Mouse (Mus musculus): ENCODE results near the gene Cd276. TPM values are rescaled to one million over a fixed set of nuclear protein-coding genes. Genes with fewer than 3 reads are reported as not detected.
A peak's percentile ranks its signal among the peaks of the same experiment; 100 is the strongest.

The Cd276 gene
- total and polyA plus RNA-seq, 2 experiments from 2014 or later: 16.5 to 23.1 TPM

DNA sequence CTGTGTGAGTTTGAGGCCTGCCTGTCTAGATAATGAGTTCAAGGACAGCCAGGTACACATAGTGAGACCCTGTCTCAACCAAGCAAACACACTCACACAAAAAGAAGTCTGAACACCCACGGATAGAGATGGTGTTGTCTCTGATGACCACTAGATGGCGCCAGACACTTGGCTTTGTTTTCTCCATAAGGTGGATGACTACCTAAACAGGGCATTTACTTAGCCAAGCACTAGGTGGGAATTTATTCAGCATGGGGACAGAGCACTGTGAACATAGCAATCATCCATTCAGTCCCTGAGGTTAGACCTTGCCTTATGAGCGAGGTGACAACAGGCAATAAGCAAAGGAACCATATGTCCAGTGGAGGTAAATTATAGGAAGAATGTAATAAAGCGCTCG is 15.4 kb downstream of the Cd276 start:
- 49% methylated on average over 5 of the region's 5 CpGs for WGBS
- DNase-seq (ENCODE audit: low spot score) (peak; percentile 88), ATAC-seq (peak; percentile 35; the same call in 1 of the 2 replicates)
- peak; percentile 99 for TF ChIP-seq CTCF (IDR thresholded peaks at IDR 0.05; ENCODE audit: low read depth)
- Histone ChIP-seq H3K9ac (replicated peaks; ENCODE audit: low read length) (no peak overlapping the region), H3K27me3 (ENCODE audit: insufficient read depth, low read length) (no peaks in the 10 kb centered on the region), H3K4me2 (ENCODE audit: low read depth, low read length) (no peak overlapping the region), H3K9me3 (ENCODE audit: low read length) (no peaks in the 10 kb centered on the region), H3K4me1 (ENCODE audit: insufficient read depth, low read length) (0 out of 2 replicates have a peak, but pooled peaks cover 5% of the 10 kb centered on the region), H3K4me3 (ENCODE audit: low read length) (no peak overlapping the region), H3K36me3 (ENCODE audit: insufficient read depth, low read length) (0 out of 2 replicates have a peak, but pooled peaks cover 9% of the 10 kb centered on the region), H3K27ac (no peak overlapping the region)

DNA sequence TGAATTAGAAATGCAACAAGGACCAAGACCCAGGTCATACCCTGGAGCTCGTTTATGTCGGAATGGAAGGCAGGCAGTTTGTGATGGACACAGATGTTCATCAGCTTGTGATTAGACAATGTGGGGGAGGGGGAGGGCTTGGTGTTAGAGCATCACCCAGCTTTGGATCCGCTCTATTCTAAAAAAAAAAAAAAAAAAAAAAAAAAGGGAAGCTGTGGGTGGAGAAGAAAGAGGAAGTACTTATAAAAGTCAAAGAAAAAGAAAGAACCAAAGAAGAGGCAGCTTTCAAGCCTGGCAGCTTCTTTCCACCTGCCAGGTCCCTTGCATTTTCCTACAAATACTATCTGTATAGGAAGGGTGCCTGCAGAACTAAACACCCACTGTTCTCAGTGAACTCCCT is 17.5 kb downstream of the Cd276 start:
- H3K4me2 ChIP-seq (ENCODE audit: low read depth, low read length): no peak overlapping the region
- H3K27me3 ChIP-seq (ENCODE audit: insufficient read depth, low read length): no peaks in the 10 kb centered on the region
- no peak for DNase-seq (ENCODE audit: low spot score)
- WGBS: 79% methylated on average over 3 of the region's 3 CpGs
- no peak overlapping the region for H3K4me3 ChIP-seq (ENCODE audit: low read length)
- no peak for ATAC-seq
- H3K27ac ChIP-seq: no peak overlapping the region
- H3K36me3 ChIP-seq (ENCODE audit: insufficient read depth, low read length): peaks cover 13% of the 10 kb centered on the region; the same call in 1 of the 2 replicates
- no peaks in the 10 kb centered on the region for H3K9me3 ChIP-seq (ENCODE audit: low read length)
- 0 out of 2 replicates have a peak, but pooled peaks cover 5% of the 10 kb centered on the region for H3K4me1 ChIP-seq (ENCODE audit: insufficient read depth, low read length)
- H3K9ac ChIP-seq (replicated peaks; ENCODE audit: low read length): no peak overlapping the region
- no peak for TF ChIP-seq CTCF (IDR thresholded peaks at IDR 0.05; ENCODE audit: low read depth)

- peak; percentile 92 for TF ChIP-seq CTCF (IDR thresholded peaks at IDR 0.05; ENCODE audit: low read depth)
- WGBS: 74% methylated on average over 20 of the region's 20 CpGs
- peak; percentile 46 for ATAC-seq
- Histone ChIP-seq H3K27ac (no peak overlapping the region), H3K9me3 (ENCODE audit: low read length) (no peaks in the 10 kb centered on the region), H3K4me2 (ENCODE audit: low read depth, low read length) (no peak overlapping the region), H3K9ac (replicated peaks; ENCODE audit: low read length) (no peak overlapping the region), H3K4me1 (ENCODE audit: insufficient read depth, low read length) (no peaks in the 10 kb centered on the region), H3K36me3 (ENCODE audit: insufficient read depth, low read length) (peaks cover 13% of the 10 kb centered on the region; the same call in 1 of the 2 replicates), H3K27me3 (ENCODE audit: insufficient read depth, low read length) (no peaks in the 10 kb centered on the region), H3K4me3 (ENCODE audit: low read length) (no peak overlapping the region)
- peak; percentile 76 for DNase-seq (ENCODE audit: low spot score)
Measured at GRCm38 (mm10) chr9:58535447-58536134, 19.6 kb downstream of the Cd276 start.

DNA sequence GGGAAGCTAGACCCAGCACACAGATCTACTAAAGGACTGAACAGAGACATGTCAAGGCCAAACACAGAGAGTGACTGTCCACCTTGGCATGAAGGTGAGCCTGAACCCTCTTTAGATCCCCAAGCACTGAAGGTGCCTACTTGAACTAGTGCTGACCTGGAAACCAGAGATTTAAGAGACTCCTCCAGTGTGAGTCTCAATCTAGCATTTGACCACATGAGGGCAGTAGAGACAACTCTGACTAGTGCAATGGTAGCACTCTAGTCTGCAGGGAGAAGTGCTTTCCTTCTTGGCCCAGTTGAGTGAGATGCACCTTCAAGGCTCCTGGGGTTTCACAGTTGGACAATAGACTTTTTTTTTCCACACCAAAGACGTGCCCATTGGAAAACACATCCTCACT is 20.5 kb downstream of the Cd276 start:
- Histone ChIP-seq H3K4me1 (ENCODE audit: insufficient read depth, low read length) (no peaks in the 10 kb centered on the region), H3K27ac (no peak overlapping the region), H3K36me3 (ENCODE audit: insufficient read depth, low read length) (peaks cover 17% of the 10 kb centered on the region), H3K9ac (replicated peaks; ENCODE audit: low read length) (no peak overlapping the region), H3K4me3 (ENCODE audit: low read length) (no peak overlapping the region), H3K27me3 (ENCODE audit: insufficient read depth, low read length) (no peaks in the 10 kb centered on the region), H3K4me2 (ENCODE audit: low read depth, low read length) (no peak overlapping the region), H3K9me3 (ENCODE audit: low read length) (no peaks in the 10 kb centered on the region)
- ATAC-seq: no peak
- 39% methylated on average over 1 of the region's 1 CpGs for WGBS
- peak; percentile 84 for TF ChIP-seq CTCF (IDR thresholded peaks at IDR 0.05; ENCODE audit: low read depth)
- DNase-seq (ENCODE audit: low spot score): peak; percentile 88

GRCm38 (mm10) chr9:58533322-58533721 is 21.9 kb downstream of the Cd276 start:
- DNase-seq (ENCODE audit: low spot score) (no peak), ATAC-seq (no peak)
- 81% methylated on average over 6 of the region's 6 CpGs for WGBS
- no peak for TF ChIP-seq CTCF (IDR thresholded peaks at IDR 0.05; ENCODE audit: low read depth)
- H3K27ac ChIP-seq: no peak overlapping the region
- H3K36me3 ChIP-seq (ENCODE audit: insufficient read depth, low read length): peaks cover 17% of the 10 kb centered on the region
- H3K9ac ChIP-seq (replicated peaks; ENCODE audit: low read length): no peak overlapping the region
- H3K4me1 ChIP-seq (ENCODE audit: insufficient read depth, low read length): no peaks in the 10 kb centered on the region
- no peak overlapping the region for H3K4me3 ChIP-seq (ENCODE audit: low read length)
- no peak overlapping the region for H3K4me2 ChIP-seq (ENCODE audit: low read depth, low read length)
- no peaks in the 10 kb centered on the region for H3K27me3 ChIP-seq (ENCODE audit: insufficient read depth, low read length)
- no peaks in the 10 kb centered on the region for H3K9me3 ChIP-seq (ENCODE audit: low read length)

GRCm38 (mm10) chr9:58532236-58532635 is 23.0 kb downstream of the Cd276 start:
- H3K27ac ChIP-seq: no peak overlapping the region
- no peaks in the 10 kb centered on the region for H3K27me3 ChIP-seq (ENCODE audit: insufficient read depth, low read length)
- H3K36me3 ChIP-seq (ENCODE audit: insufficient read depth, low read length): peaks cover 13% of the 10 kb centered on the region
- TF ChIP-seq CTCF (IDR thresholded peaks at IDR 0.05; ENCODE audit: low read depth): no peak
- no peaks in the 10 kb centered on the region for H3K9me3 ChIP-seq (ENCODE audit: low read length)
- WGBS: 70% methylated on average over 4 of the region's 4 CpGs
- no peak overlapping the region for H3K4me3 ChIP-seq (ENCODE audit: low read length)
- DNase-seq (ENCODE audit: low spot score): peak; percentile 32
- H3K9ac ChIP-seq (replicated peaks; ENCODE audit: low read length): no peak overlapping the region
- no peak overlapping the region for H3K4me2 ChIP-seq (ENCODE audit: low read depth, low read length)
- no peaks in the 10 kb centered on the region for H3K4me1 ChIP-seq (ENCODE audit: insufficient read depth, low read length)
- no peak for ATAC-seq

DNA sequence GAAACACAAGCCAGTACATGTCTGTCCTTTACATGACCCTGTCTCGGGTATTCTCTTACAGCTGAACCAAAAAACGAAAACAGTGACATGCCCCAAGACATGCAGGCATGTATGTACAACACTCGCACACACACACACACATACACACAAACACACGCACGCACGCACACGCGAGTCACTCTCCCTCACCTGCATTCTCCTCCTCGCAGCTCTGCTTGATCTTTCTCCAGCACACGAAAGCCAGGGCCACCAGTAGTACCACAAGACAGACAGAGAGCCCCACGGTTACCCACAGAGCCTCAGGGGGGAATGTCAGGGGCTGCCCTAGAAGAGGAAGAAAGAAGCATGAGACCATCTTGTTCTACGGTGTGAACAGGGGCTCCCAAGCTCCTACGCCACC is 24.8 kb downstream of the Cd276 start:
- no peak for ATAC-seq
- no peak overlapping the region for H3K4me2 ChIP-seq (ENCODE audit: low read depth, low read length)
- no peak for TF ChIP-seq CTCF (IDR thresholded peaks at IDR 0.05; ENCODE audit: low read depth)
- H3K27me3 ChIP-seq (ENCODE audit: insufficient read depth, low read length): no peaks in the 10 kb centered on the region
- H3K27ac ChIP-seq: no peak overlapping the region
- no peaks in the 10 kb centered on the region for H3K4me1 ChIP-seq (ENCODE audit: insufficient read depth, low read length)
- no peak overlapping the region for H3K9ac ChIP-seq (replicated peaks; ENCODE audit: low read length)
- WGBS: 93% methylated on average over 13 of the region's 13 CpGs
- peaks cover 9% of the 10 kb centered on the region for H3K36me3 ChIP-seq (ENCODE audit: insufficient read depth, low read length)
- DNase-seq (ENCODE audit: low spot score): no peak
- no peak overlapping the region for H3K4me3 ChIP-seq (ENCODE audit: low read length)
- no peaks in the 10 kb centered on the region for H3K9me3 ChIP-seq (ENCODE audit: low read length)

Measured in hindbrain, postnatal 0 days (tissue).